Mouse (Mus musculus) forebrain, embryonic 10.5 days (tissue): ENCODE measurements at regions not wholly inside any gene's neighbourhood (a gene's known extent, or its start where the extent isn't known, plus 50 kb on each side); places are given as distances from the start of the nearest gene placed in this dataset.

Experiments used
- DNase-seq: peaks from one replicate; pipeline ENCODE4 v3.0.0-alpha.2; 2017; ENCODE audit warnings: low spot score; ENCODE audit errors: extremely low spot score
- H3K27ac ChIP-seq: fragments of 300-500 bp; sonication (generic); 2 replicates; pipeline ENCODE4 v1.5.1; 2016; ENCODE audit warnings: mild to moderate bottlenecking
- H3K27me3 ChIP-seq: fragments of 300-500 bp; sonication (generic); 2 replicates; pipeline ENCODE4 v1.6.1; 2016; ENCODE audit warnings: mild to moderate bottlenecking; ENCODE audit not compliant: poor library complexity, severe bottlenecking
- H3K36me3 ChIP-seq: fragments of 300-500 bp; sonication (generic); replicated peaks from 2 replicates; pipeline ENCODE4 v1.6.1; 2016; ENCODE audit warnings: mild to moderate bottlenecking, moderate library complexity
- H3K4me1 ChIP-seq: fragments of 300-500 bp; sonication (generic); 2 replicates; pipeline ENCODE4 v1.6.1; 2016
- H3K4me3 ChIP-seq: fragments of 300-500 bp; sonication (generic); 2 replicates; pipeline ENCODE4 v1.5.1; 2016; ENCODE audit warnings: mild to moderate bottlenecking, moderate library complexity
- H3K9me3 ChIP-seq: fragments of 300-500 bp; sonication (generic); 2 replicates; pipeline ENCODE4 v1.6.1; 2016; ENCODE audit warnings: mild to moderate bottlenecking, moderate library complexity
- WGBS: fragments of 180-500 bp; shearing (Covaris S2); methylation state at CpG from one replicate; pipeline ENCODE4 v1.1.7; 2016; 5-methylcytosine and 5-hydroxymethylcytosine counted together

DNA sequence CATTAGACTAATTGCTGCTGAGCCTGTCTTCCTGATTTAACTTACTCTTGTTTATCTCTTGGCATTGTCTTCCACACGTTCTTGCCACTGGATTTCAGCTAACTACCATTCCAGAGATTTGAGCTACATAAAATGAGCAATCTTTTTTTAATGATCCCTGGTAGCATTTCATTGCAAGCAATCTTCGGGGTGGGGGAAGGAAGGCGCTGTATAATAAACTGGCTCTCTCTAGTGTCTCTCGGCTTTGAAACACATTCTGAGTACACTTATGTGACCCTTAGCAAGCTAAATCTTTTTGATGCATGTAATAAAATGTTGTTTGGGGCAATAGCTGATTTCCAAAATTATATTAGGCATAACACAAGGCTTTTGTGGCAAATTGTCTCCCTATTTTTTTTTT is 152.2 kb upstream of the Atp5g3 start:
- Histone ChIP-seq H3K27ac (no peak overlapping the region), H3K4me1 (peaks cover 14% of the 10 kb centered on the region)
- WGBS, result 86% methylated on average over 4 of the region's 4 CpGs

DNA sequence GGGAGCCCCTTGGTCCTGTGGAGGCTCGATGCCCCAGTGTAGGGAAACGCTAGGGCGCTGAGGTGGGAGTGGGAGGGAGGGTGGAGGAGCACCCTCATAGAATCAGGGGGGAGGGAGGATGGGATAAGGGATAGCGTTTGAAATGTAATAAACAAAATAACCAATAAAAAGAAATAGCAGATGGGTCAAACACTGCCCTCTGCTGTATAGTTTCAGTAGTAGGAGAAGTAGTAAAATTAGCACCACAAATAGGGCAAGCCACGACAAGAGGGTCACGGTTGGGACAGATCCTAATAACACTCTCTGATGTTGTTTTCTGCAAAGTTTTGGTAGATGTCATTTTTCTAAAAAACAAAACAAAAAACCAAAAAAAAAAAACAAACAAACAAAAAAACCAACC is 131.3 kb upstream of the Atp5g3 start:
- H3K4me1 ChIP-seq, result no peaks in the 10 kb centered on the region
- no peaks in the 10 kb centered on the region for H3K36me3 ChIP-seq
- no peak overlapping the region for H3K27ac ChIP-seq
- no peaks in the 10 kb centered on the region for H3K9me3 ChIP-seq
- no peak for DNase-seq
- 79% methylated on average over 6 of the region's 6 CpGs for WGBS
- no peak overlapping the region for H3K4me3 ChIP-seq
- no peaks in the 10 kb centered on the region for H3K27me3 ChIP-seq

More for the DNA sequence above, 152.2 kb upstream of the Atp5g3 start:
- DNase-seq, result no peak
- peaks cover 35% of the 10 kb centered on the region for H3K27me3 ChIP-seq
- no peaks in the 10 kb centered on the region for H3K36me3 ChIP-seq
- no peak overlapping the region for H3K4me3 ChIP-seq
- no peaks in the 10 kb centered on the region for H3K9me3 ChIP-seq

DNA sequence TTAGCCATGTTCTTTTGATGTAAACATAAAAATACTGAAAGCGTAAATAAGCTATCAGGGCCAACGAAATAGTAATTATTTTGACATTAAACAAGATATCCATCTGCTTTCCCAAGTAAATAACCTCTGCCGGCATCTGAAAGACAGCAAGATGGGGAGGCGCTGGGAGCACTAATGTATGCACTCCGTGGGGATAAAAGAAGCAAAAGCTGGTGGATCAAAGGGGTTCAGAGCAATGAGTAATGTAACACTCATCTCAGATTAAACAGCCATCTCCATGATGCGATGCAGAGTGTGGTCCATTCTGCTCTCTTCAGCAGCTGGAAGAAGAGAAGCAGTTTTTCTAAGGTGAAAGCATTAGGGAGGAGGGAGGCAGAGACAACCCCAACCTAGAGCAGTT is 128.5 kb upstream of the Atp5g3 start:
- H3K36me3 ChIP-seq, result no peaks in the 10 kb centered on the region
- H3K4me3 ChIP-seq, result no peak overlapping the region
- no peaks in the 10 kb centered on the region for H3K27me3 ChIP-seq
- no peak overlapping the region for H3K27ac ChIP-seq
- no peaks in the 10 kb centered on the region for H3K9me3 ChIP-seq
- WGBS, result 71% methylated on average over 6 of the region's 6 CpGs
- H3K4me1 ChIP-seq, result no peaks in the 10 kb centered on the region
- DNase-seq, result no peak

DNA sequence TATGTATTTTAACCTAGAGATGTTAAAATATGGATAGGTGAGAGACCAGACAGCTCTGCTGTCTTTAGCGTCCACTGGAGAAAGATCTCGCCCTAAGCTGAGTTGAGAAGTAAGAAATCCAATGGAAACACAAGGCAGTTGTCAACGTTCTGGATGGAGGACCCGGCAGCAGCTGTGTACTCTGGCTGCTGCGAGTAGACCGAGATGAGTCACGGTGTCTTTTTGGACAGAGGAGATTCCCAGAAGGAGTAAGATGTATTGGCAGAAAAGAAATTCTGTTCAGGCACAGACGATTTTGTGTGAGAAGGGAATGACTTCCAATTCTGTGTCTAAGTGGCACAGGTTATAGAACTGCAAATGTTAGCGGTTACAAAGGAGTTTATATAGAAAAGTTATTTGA is 124.9 kb upstream of the Atp5g3 start:
- WGBS, result 93% methylated on average over 9 of the region's 9 CpGs
- Histone ChIP-seq H3K4me3 (no peak overlapping the region), H3K36me3 (no peaks in the 10 kb centered on the region), H3K27ac (no peak overlapping the region), H3K4me1 (peaks cover 3% of the 10 kb centered on the region; the same call in 1 of the 2 replicates), H3K27me3 (no peaks in the 10 kb centered on the region), H3K9me3 (no peaks in the 10 kb centered on the region)
- DNase-seq, result no peak

DNA sequence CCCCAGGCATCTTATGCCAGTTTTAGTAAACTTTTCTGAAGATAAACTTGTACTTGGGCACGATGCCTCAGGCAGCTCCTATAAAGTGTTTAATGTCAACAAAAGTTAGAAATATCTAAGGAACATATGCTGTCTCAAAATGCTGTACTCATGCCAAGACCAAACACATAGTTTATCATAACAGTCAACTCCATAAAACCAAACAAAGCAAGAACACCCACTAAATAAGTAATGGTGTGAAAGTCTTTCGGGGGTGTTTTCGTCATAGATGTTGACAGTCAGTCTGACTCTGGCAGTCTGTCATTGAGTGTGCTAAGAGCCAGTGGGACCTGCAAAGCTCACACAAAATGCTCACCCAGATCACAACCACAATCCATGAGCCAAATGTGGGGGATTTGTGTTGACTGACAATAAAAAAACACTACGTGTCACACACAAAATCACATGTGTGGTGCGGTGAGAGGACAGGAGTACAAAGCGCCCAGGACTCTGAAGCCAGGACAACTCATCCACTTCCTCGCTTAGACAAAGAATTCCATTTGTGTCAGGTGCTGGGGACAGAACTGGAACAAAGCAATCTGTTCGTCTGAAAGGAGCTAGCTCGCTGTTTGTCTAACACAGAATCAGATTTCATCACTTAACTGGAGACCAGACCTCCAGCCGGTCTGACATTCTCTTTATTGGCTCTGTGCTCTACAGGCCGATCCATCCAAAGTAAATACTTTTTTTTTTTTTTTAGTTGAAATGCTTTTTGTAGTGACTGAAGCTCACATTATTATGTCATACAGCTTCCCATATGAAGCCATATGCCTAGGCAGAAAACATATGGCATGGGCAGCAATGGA is 121.3 kb upstream of the Atp5g3 start:
- 85% methylated on average over 11 of the region's 11 CpGs for WGBS
- no peak for DNase-seq
- H3K4me3 ChIP-seq, result no peak overlapping the region

DNA sequence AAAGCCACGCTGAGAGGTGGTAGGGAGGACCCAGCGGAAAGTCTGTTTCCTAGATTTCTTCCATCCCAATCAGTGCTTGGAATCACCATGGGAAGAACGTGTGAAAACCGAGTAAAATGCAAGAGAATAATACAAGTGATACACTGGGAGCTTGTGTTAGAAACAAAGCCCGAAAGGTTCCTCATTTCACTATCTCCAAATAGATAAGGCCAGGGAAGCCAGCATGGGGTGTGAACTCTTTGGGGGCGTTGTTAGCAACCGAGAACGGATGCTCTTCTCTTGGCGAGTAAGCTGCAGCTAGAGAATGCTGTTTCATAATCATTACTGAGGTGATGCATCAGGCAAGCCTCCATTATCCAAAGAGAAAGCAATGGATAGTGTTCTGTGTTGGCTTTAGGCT is 118.8 kb upstream of the Atp5g3 start:
- Histone ChIP-seq H3K27me3 (0 out of 2 replicates have a peak, but pooled peaks cover 5% of the 10 kb centered on the region), H3K4me1 (peaks cover 16% of the 10 kb centered on the region), H3K9me3 (no peaks in the 10 kb centered on the region), H3K4me3 (no peak overlapping the region), H3K27ac (no peak overlapping the region), H3K36me3 (no peaks in the 10 kb centered on the region)
- WGBS, result 89% methylated on average over 9 of the region's 9 CpGs
- DNase-seq, result no peak

More for the DNA sequence above, 121.3 kb upstream of the Atp5g3 start:
- Histone ChIP-seq H3K27ac (no peak overlapping the region), H3K36me3 (no peaks in the 10 kb centered on the region), H3K27me3 (no peaks in the 10 kb centered on the region), H3K9me3 (no peaks in the 10 kb centered on the region), H3K4me1 (peaks cover 15% of the 10 kb centered on the region)

DNA sequence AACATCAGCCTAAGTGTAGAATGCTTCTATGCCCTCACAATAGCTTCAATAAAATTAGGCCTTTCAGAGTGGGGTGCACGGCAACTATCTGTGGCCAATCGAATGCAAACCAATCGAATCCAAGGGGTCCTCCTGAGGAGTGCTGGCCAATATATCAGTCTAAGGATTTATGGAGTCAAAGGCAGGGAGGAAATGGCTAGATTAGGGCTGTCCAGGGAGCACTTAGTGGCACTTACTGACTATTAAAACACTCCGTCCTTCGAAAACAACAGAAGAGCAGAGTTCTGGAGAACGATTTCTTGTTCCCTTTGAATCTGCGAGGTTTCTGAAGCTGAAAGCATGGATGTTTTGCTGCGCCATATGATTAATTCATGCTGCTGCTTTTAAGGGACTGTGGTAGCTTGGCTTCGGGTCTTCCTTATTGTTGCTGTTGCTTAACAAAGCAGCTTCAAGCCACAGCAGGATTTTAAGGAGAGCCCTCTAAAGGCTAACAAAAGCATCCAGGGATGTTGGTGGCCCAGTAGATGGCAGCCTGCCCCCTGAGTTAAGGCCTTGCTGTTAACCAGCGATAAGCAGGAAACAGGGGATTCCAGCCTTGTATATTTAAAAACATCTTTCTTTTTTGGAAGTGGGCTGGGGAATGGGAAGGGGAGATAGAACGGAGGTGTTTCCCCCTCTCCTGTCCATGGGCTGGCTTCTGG is 116.4 kb upstream of the Atp5g3 start:
- WGBS, result 57% methylated on average over 11 of the region's 11 CpGs
- Histone ChIP-seq H3K27ac (0 out of 2 replicates have a peak overlapping the region, but pooled peaks have one; percentile 30), H3K27me3 (0 out of 2 replicates have a peak, but pooled peaks cover 5% of the 10 kb centered on the region), H3K36me3 (no peaks in the 10 kb centered on the region), H3K4me1 (peaks cover 18% of the 10 kb centered on the region), H3K9me3 (no peaks in the 10 kb centered on the region), H3K4me3 (no peak overlapping the region)
- DNase-seq, result peak; percentile 32

DNA sequence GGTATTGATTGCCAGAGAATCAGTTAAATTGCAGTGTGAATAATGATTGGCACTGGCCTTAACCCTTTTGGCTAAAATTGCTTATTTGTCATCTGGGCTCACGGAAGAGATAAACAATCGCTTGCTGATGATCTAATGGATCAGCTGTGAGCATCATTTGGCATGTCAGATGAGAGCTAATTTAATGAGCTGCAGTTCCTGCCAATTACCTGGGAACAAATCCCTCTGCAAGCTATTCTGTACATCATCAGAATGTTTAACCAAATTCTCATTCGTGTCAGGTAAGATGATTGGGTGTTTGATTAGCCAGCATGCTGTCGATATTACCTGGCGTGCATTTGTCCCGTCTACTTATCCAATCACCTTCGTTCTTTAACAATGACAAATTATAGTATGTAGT is 104.0 kb upstream of the Atp5g3 start:
- no peaks in the 10 kb centered on the region for H3K36me3 ChIP-seq
- no peak overlapping the region for H3K27ac ChIP-seq
- H3K9me3 ChIP-seq, result peaks cover 5% of the 10 kb centered on the region; the same call in 1 of the 2 replicates
- no peak overlapping the region for H3K4me3 ChIP-seq
- no peak for DNase-seq
- H3K4me1 ChIP-seq, result 0 out of 2 replicates have a peak, but pooled peaks cover 3% of the 10 kb centered on the region
- no peaks in the 10 kb centered on the region for H3K27me3 ChIP-seq
- WGBS, result 94% methylated on average over 7 of the region's 7 CpGs

GRCm38 (mm10) chr2:74014201-74014600 is 103.1 kb upstream of the Atp5g3 start:
- WGBS, result 88% methylated on average over 3 of the region's 3 CpGs
- Histone ChIP-seq H3K4me1 (0 out of 2 replicates have a peak, but pooled peaks cover 3% of the 10 kb centered on the region), H3K36me3 (no peaks in the 10 kb centered on the region), H3K4me3 (no peak overlapping the region), H3K9me3 (peaks cover 11% of the 10 kb centered on the region; the same call in 1 of the 2 replicates), H3K27me3 (no peaks in the 10 kb centered on the region), H3K27ac (no peak overlapping the region)
- no peak for DNase-seq

DNA sequence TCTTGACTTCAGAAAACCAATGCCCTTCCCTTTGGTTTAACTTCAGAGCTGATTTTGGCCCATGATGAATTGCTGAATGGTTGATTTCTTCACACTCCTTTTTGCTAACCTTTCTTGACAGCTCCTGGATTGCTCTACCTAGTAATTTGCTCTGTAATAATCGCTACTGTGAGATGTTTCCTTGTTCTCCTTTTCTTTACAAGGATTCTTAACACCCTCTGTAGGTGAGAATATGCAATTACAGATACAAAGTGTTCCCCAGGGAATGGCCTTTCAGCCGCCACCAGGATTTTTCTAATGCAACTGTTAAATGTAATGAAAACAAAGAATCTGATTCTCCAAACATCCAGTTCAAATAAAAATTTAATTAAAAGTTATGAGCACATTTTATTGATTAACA is 87.4 kb upstream of the Atp5g3 start:
- no peak overlapping the region for H3K4me3 ChIP-seq
- no peak overlapping the region for H3K27ac ChIP-seq
- DNase-seq, result no peak
- H3K9me3 ChIP-seq, result no peaks in the 10 kb centered on the region
- H3K36me3 ChIP-seq, result no peaks in the 10 kb centered on the region
- peaks cover 13% of the 10 kb centered on the region for H3K27me3 ChIP-seq
- no peaks in the 10 kb centered on the region for H3K4me1 ChIP-seq
- 20% methylated on average over 2 of the region's 2 CpGs for WGBS

DNA sequence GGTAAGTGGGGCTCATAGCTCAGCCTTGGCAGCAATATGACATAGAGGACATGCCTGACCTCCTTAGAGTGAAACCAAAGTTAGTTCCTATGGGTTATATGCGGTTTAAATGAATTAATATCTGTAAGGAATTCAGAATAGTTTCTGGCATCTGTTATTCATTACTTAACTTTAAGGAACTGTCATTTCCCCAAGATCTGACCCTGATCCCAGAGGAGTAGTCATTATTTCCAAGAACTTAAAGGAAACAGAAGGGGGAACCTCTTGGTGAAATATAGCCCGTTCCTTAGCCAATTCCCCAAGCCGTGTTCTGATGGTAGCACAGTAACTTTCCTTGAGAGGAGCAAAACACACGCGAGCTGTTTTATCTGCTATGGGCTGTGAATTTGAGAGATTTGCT is 85.9 kb upstream of the Atp5g3 start:
- no peak for DNase-seq
- Histone ChIP-seq H3K9me3 (no peaks in the 10 kb centered on the region), H3K36me3 (no peaks in the 10 kb centered on the region), H3K4me3 (no peak overlapping the region), H3K27me3 (peaks cover 13% of the 10 kb centered on the region), H3K4me1 (no peaks in the 10 kb centered on the region), H3K27ac (no peak overlapping the region)
- WGBS, result 91% methylated on average over 5 of the region's 5 CpGs

GRCm38 (mm10) chr2:73991818-73992217 is 80.7 kb upstream of the Atp5g3 start:
- H3K27ac ChIP-seq, result no peak overlapping the region
- H3K4me1 ChIP-seq, result peaks cover 5% of the 10 kb centered on the region; the same call in 1 of the 2 replicates
- no peak for DNase-seq
- no peaks in the 10 kb centered on the region for H3K36me3 ChIP-seq
- no peak overlapping the region for H3K4me3 ChIP-seq
- no peaks in the 10 kb centered on the region for H3K27me3 ChIP-seq
- H3K9me3 ChIP-seq, result no peaks in the 10 kb centered on the region
- 84% methylated on average over 11 of the region's 11 CpGs for WGBS
